Mouse (Mus musculus) neural tube, embryonic 15.5 days (tissue): ENCODE data around the gene Ankrd42. TPM values are rescaled to one million over a fixed set of nuclear protein-coding genes. Genes with fewer than 3 reads are reported as not detected.

ENCODE experiments used
- ATAC-seq: fragments of 200-750 bp; cut with Nextera tagmentation; 2 replicates; pipeline ENCODE4 v1.8.0; 2017; ENCODE audit warnings: mild to moderate bottlenecking, moderate TSS enrichment, moderate library complexity; ENCODE audit not compliant: low FRiP score
- H3K27ac ChIP-seq: fragments of 300-500 bp; sonication (generic); replicated peaks from 2 replicates; pipeline ENCODE4 v1.5.1; 2015; ENCODE audit warnings: mild to moderate bottlenecking, inconsistent platforms
- H3K27me3 ChIP-seq: fragments of 300-500 bp; sonication (generic); replicated peaks from 2 replicates; pipeline ENCODE4 v1.6.1; 2015; ENCODE audit warnings: inconsistent platforms
- H3K36me3 ChIP-seq: fragments of 300-500 bp; sonication (generic); 2 replicates; pipeline ENCODE4 v1.6.1; 2015; ENCODE audit warnings: inconsistent platforms
- H3K4me1 ChIP-seq: fragments of 300-500 bp; sonication (generic); 2 replicates; pipeline ENCODE4 v1.6.1; 2015; ENCODE audit warnings: inconsistent platforms
- H3K4me2 ChIP-seq: fragments of 300-500 bp; sonication (generic); 2 replicates; pipeline ENCODE4 v1.6.1; 2015; ENCODE audit warnings: inconsistent platforms, mild to moderate bottlenecking, moderate library complexity
- H3K4me3 ChIP-seq: fragments of 300-500 bp; sonication (generic); replicated peaks from 2 replicates; pipeline ENCODE4 v1.5.1; 2015; ENCODE audit warnings: mild to moderate bottlenecking, inconsistent platforms
- H3K9ac ChIP-seq: fragments of 300-500 bp; sonication (generic); replicated peaks from 2 replicates; pipeline ENCODE4 v1.6.1; 2015; ENCODE audit warnings: mild to moderate bottlenecking, inconsistent platforms
- H3K9me3 ChIP-seq: fragments of 300-500 bp; sonication (generic); replicated peaks from 2 replicates; pipeline ENCODE4 v1.6.1; 2016; ENCODE audit warnings: inconsistent platforms
- WGBS: fragments of 180-500 bp; shearing (Covaris S2); methylation state at CpG from one replicate; pipeline ENCODE4 v1.1.7; 2015; ENCODE audit warnings: mixed read lengths; 5-methylcytosine and 5-hydroxymethylcytosine counted together
- polyA plus RNA-seq: library from polyadenylated mRNA; unstranded; fragments of >200 nt; fragmentation: Nextera tagmentation; extraction: Ambion mirVana; gene quantifications from 2 replicates; pipeline ENCODE4 v1.2.1, GENCODE M21; 2015

Ankrd42 gene
- polyA plus RNA-seq, 1 experiment from 2014 or later = 20.6 TPM

- Histone ChIP-seq H3K4me1 (peaks cover 18% of the 10 kb centered on the region), H3K4me3 (peak overlapping the region; percentile 90), H3K36me3 (peaks cover 10% of the 10 kb centered on the region; the same call in 1 of the 2 replicates), H3K27me3 (no peaks in the 10 kb centered on the region), H3K4me2 (peak overlapping the region; percentile 97), H3K9ac (no peak overlapping the region; the same call in 1 of the 2 replicates), H3K27ac (no peak overlapping the region), H3K9me3 (no peaks in the 10 kb centered on the region)
- WGBS = 91% methylated on average over 5 of the region's 5 CpGs
- no peak for ATAC-seq
These were observed 1.1 kb upstream of the Ankrd42 start for GRCm38 (mm10) chr7:92638050-92638449.

GRCm38 (mm10) chr7:92636295-92637011 lies 489 bp downstream of the Ankrd42 start:
- H3K27ac ChIP-seq = peak overlapping the region; percentile 87
- H3K9me3 ChIP-seq = no peaks in the 10 kb centered on the region
- peaks cover 18% of the 10 kb centered on the region for H3K4me1 ChIP-seq
- peak overlapping the region; percentile 97 for H3K4me2 ChIP-seq
- H3K36me3 ChIP-seq = peaks cover 10% of the 10 kb centered on the region; the same call in 1 of the 2 replicates
- peak overlapping the region; percentile 90 for H3K4me3 ChIP-seq
- whole genome bisulfite sequencing = 1% methylated on average over 49 of the region's 49 CpGs
- peak overlapping the region; percentile 83 for H3K9ac ChIP-seq
- peak; percentile 81 for ATAC-seq
- no peaks in the 10 kb centered on the region for H3K27me3 ChIP-seq

- Histone ChIP-seq H3K36me3 (peaks cover 5% of the 10 kb centered on the region; the same call in 1 of the 2 replicates), H3K9ac (no peak overlapping the region), H3K4me1 (no peaks in the 10 kb centered on the region), H3K27me3 (no peaks in the 10 kb centered on the region), H3K4me3 (no peak overlapping the region), H3K4me2 (no peak overlapping the region), H3K27ac (no peak overlapping the region), H3K9me3 (no peaks in the 10 kb centered on the region)
- ATAC-seq = no peak
- 52% methylated on average over 2 of the region's 2 CpGs for WGBS
These were observed 6.8 kb downstream of the Ankrd42 start for GRCm38 (mm10) chr7:92630167-92630566.

GRCm38 (mm10) chr7:92624488-92624887 lies 12.5 kb downstream of the Ankrd42 start:
- 50% methylated on average over 2 of the region's 2 CpGs for WGBS
- Histone ChIP-seq H3K9ac (no peak overlapping the region), H3K27me3 (no peaks in the 10 kb centered on the region), H3K36me3 (peaks cover 15% of the 10 kb centered on the region), H3K4me1 (no peaks in the 10 kb centered on the region), H3K4me3 (no peak overlapping the region), H3K27ac (no peak overlapping the region), H3K4me2 (no peak overlapping the region), H3K9me3 (no peaks in the 10 kb centered on the region)
- ATAC-seq = no peak

GRCm38 (mm10) chr7:92610830-92611229 lies 26.1 kb downstream of the Ankrd42 start:
- no peaks in the 10 kb centered on the region for H3K9me3 ChIP-seq
- 80% methylated on average over 7 of the region's 7 CpGs for WGBS
- H3K36me3 ChIP-seq = peaks cover 23% of the 10 kb centered on the region
- no peak overlapping the region for H3K4me3 ChIP-seq
- H3K4me2 ChIP-seq = no peak overlapping the region
- no peaks in the 10 kb centered on the region for H3K27me3 ChIP-seq
- H3K4me1 ChIP-seq = no peaks in the 10 kb centered on the region
- H3K9ac ChIP-seq = no peak overlapping the region
- H3K27ac ChIP-seq = no peak overlapping the region
- ATAC-seq = no peak

GRCm38 (mm10) chr7:92604961-92605360 lies 32.0 kb downstream of the Ankrd42 start:
- Histone ChIP-seq H3K27ac (no peak overlapping the region), H3K4me3 (no peak overlapping the region), H3K4me1 (no peaks in the 10 kb centered on the region), H3K36me3 (peaks cover 29% of the 10 kb centered on the region), H3K27me3 (no peaks in the 10 kb centered on the region), H3K4me2 (no peak overlapping the region), H3K9ac (no peak overlapping the region), H3K9me3 (0 out of 2 replicates have a peak, but pooled peaks cover 7% of the 10 kb centered on the region)
- 94% methylated on average over 7 of the region's 7 CpGs for WGBS
- ATAC-seq = no peak

- WGBS = 88% methylated on average over 2 of the region's 2 CpGs
- Histone ChIP-seq H3K27ac (no peak overlapping the region), H3K9me3 (no peaks in the 10 kb centered on the region), H3K4me2 (no peak overlapping the region), H3K9ac (no peak overlapping the region), H3K4me3 (no peak overlapping the region), H3K4me1 (no peaks in the 10 kb centered on the region), H3K36me3 (no peaks in the 10 kb centered on the region), H3K27me3 (no peaks in the 10 kb centered on the region)
- ATAC-seq = no peak
These were observed 46.1 kb downstream of the Ankrd42 start for GRCm38 (mm10) chr7:92590842-92591241.

GRCm38 (mm10) chr7:92589986-92590385 lies 47.0 kb downstream of the Ankrd42 start:
- Histone ChIP-seq H3K9me3 (no peaks in the 10 kb centered on the region), H3K4me1 (no peaks in the 10 kb centered on the region), H3K27ac (no peak overlapping the region), H3K36me3 (no peaks in the 10 kb centered on the region), H3K9ac (no peak overlapping the region), H3K4me2 (no peak overlapping the region), H3K4me3 (no peak overlapping the region), H3K27me3 (no peaks in the 10 kb centered on the region)
- no peak for ATAC-seq
- WGBS = 90% methylated on average over 7 of the region's 7 CpGs

GRCm38 (mm10) chr7:92583567-92583966 lies 53.4 kb downstream of the Ankrd42 start:
- WGBS = 94% methylated on average over 7 of the region's 7 CpGs
- no peak for ATAC-seq
- H3K4me2 ChIP-seq = no peak overlapping the region
- H3K36me3 ChIP-seq = peaks cover 27% of the 10 kb centered on the region
- no peaks in the 10 kb centered on the region for H3K4me1 ChIP-seq
- H3K27me3 ChIP-seq = no peaks in the 10 kb centered on the region
- no peak overlapping the region for H3K27ac ChIP-seq
- no peak overlapping the region for H3K9ac ChIP-seq
- no peaks in the 10 kb centered on the region for H3K9me3 ChIP-seq
- no peak overlapping the region for H3K4me3 ChIP-seq

GRCm38 (mm10) chr7:92580491-92581207 lies 56.3 kb downstream of the Ankrd42 start:
- Histone ChIP-seq H3K27ac (no peak overlapping the region), H3K9me3 (no peaks in the 10 kb centered on the region), H3K9ac (no peak overlapping the region), H3K4me2 (no peak overlapping the region), H3K36me3 (peaks cover 36% of the 10 kb centered on the region), H3K4me3 (no peak overlapping the region), H3K4me1 (no peaks in the 10 kb centered on the region), H3K27me3 (no peaks in the 10 kb centered on the region)
- 89% methylated on average over 5 of the region's 5 CpGs for WGBS
- no peak for ATAC-seq

GRCm38 (mm10) chr7:92566775-92567174 lies 70.2 kb downstream of the Ankrd42 start:
- 97% methylated on average over 1 of the region's 1 CpGs for WGBS
- no peak overlapping the region for H3K27ac ChIP-seq
- H3K27me3 ChIP-seq = no peaks in the 10 kb centered on the region
- H3K4me3 ChIP-seq = no peak overlapping the region
- H3K4me1 ChIP-seq = peaks cover 5% of the 10 kb centered on the region
- no peak for ATAC-seq
- H3K9me3 ChIP-seq = no peaks in the 10 kb centered on the region
- no peak overlapping the region for H3K4me2 ChIP-seq
- no peak overlapping the region for H3K9ac ChIP-seq
- peaks cover 19% of the 10 kb centered on the region for H3K36me3 ChIP-seq
